Mouse (Mus musculus): ENCODE data around the gene Gtf2h1.

Gene Gtf2h1

GRCm38 (mm10) chr7:46830799-46831590 lies 35.1 kb downstream of the Gtf2h1 start:
- CTCF ChIA-PET: no interaction called here

GRCm38 (mm10) chr7:46831693-46832092 lies 35.8 kb downstream of the Gtf2h1 start:
- CTCF ChIA-PET: no interaction called here

DNA sequence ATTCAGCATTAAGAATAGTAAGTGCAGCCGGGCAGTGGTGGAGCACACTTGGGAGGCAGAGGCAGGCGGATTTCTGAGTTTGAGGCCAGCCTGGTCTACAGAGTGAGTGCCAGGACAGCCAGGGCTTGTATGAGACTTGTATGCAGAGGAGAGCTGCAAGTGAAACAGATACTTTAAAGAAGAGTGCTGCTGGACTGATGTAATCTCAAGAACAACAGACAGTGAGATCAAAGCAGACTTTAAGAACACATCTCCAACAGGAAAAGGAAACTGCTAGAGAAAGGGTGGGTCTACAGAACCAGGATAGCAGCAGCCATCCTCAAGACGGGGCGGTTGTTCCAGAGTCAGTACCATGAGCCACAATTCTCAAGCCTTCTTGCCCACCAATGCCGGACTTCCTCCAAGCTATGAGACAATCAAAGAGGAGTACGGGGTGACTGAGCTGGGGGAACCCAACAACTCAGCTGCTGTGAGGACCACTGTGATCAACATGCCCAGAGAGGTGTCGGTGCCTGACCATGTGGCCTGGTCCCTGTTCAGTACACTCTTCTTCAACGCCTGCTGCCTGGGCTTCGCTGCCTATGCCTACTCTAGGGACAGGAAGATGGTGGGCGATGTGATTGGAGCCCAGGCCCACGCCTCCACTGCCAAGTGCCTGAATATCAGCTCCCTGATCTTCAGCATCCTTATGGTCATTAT lies 36.4 kb downstream of the Gtf2h1 start:
- CTCF ChIA-PET: interaction anchor here (0.6 kb wide), 1 partner anchor 8 kb away, joined by 12 read pairs; no protein-coding TSS in a partner anchor

- CTCF ChIA-PET: no interaction called here
These were observed 37.4 kb downstream of the Gtf2h1 start for GRCm38 (mm10) chr7:46833266-46833665.

GRCm38 (mm10) chr7:46833670-46834255 lies 37.9 kb downstream of the Gtf2h1 start:
- CTCF ChIA-PET: no interaction called here

GRCm38 (mm10) chr7:46834994-46835610 lies 39.2 kb downstream of the Gtf2h1 start:
- CTCF ChIA-PET: no interaction called here

DNA sequence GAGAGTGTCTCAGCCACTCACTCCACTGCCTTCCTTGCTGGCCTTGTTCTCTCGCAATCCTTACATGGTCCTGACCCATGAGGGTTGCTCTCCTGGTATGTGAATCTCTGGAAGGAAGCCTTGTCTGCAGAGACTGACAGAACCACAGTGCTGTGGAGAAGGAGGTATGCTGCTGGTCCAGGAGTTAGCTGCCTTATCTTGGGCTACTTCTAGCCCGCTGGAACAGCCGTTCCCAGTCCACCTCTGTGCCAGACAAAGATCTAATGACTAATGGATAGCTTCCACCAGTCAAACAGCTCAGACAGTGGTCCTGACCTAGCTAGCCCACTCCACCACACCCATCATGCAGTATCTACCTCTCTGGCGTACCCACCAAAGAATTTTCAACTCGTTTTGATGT lies 40.5 kb downstream of the Gtf2h1 start:
- CTCF ChIA-PET: no interaction called here

DNA sequence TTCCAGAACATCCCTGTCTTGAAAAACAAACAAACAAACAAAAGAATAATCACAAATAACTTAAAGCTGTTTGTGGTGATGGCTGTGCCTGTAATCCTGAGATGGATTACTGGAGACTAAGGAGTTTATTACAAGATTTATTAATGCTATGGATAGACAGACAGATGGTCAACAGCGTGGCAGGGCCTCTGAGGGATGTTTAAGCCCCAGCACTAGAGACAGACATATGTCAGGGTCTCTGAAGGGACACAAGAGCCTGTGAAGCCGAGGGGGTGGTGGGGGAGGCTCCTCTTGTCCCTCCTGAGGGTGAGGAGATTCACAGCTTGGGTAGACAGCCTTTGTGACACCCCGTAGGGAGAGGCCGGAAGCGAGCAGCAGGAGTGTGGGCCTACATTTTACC lies 41.2 kb downstream of the Gtf2h1 start:
- CTCF ChIA-PET: no interaction called here

GRCm38 (mm10) chr7:46838104-46838671 lies 42.3 kb downstream of the Gtf2h1 start:
- CTCF ChIA-PET: no interaction called here

- CTCF ChIA-PET: no interaction called here
These were observed 43.0 kb downstream of the Gtf2h1 start for GRCm38 (mm10) chr7:46838891-46839302.

DNA sequence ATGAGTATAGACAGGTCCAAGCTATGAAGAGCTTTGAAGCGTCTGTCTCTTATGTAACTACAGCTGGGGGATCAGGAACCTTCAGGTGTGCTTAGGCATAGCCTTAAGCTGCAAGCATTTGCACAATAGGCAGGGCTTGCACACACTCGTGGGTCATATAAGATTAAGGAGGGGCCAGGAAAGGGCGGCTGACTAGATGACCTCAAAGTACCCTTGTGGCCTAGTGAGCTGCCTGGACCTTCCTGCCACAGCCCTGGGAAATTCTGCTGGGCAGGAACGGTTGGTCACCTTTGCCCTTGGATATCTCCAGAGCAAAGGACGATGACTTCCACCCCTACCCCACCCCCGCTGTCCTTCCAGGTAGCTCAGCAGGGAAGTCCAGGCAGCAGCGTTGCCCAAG lies 43.5 kb downstream of the Gtf2h1 start:
- CTCF ChIA-PET: no interaction called here

DNA sequence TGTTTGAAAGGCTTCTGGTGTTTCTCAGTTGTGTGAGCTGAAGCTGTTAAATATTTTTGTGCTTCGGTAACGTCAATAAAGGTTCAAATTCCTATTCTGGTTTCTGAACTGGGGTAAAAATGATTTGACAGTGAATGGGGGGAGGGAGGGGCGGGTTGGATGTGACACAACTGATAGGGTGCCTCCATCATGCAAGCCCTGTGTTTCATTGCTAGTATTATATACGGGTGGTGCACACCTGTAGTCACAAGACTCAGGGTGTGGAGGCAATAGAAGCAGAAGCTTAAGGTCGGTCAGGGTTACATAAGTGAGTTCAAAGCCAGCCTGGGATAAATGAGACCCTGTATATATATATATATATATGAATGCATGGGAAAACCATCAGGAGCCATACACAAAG lies 44.0 kb downstream of the Gtf2h1 start:
- CTCF ChIA-PET: no interaction called here

DNA sequence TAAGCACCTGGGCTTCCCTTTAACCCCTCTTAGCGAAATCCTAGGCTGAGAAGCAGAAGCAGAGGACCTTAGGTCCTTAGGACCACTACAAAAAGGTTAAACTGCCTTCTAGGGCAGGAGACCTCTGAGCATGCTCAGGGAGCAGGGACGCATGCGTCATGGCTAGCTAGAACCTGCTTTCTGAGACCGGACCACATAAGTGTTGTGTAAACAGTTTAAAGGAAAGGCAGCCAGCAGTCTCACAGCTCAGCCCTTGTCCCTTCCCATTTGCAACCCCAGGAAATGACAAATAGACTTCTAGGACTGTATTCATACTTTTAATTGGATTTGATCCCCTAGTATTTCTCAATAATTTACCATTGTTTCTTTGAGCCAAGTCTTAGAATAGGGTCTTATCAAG lies 44.4 kb downstream of the Gtf2h1 start:
- CTCF ChIA-PET: no interaction called here

DNA sequence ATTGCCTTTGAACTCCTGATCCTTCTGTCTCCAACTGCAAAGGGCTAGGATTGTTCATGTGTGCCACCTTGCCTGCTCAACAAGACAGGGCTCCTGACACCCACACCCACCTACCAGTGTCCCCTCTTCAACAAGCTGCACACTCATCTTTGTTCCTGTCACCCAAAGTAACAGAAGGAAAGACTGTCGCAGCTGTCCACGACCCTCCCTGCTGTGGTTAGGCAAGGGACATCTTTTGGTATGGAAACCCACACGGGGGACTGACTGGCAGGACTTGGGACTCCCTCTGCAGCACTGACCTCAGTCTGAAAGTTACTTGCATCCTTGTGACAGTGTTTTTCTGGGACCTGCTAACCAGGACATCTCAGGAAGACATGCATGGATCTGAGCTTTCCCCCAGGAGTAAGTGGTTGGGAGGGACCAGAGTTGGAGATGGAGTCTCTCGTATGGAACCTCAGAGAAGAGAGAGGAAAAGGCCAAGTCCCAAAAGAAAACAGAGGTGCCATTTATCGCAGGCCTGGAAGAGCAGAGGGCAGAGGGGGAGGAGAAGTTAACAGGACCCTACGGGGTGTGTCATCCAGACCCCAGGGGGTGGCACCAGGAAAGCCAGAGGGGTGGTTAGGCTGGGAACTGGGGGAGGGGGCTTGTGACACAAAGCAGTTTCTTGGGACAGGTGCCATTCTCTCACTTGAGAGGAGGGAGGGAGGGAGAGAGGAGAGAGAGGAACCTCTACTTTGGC lies 45.1 kb downstream of the Gtf2h1 start, which contains the start of gene Ldha:
Ldha (plus strand) TSS at position 689 of the 739 bp plus-strand sequence.
- CTCF ChIA-PET: no interaction called here

- CTCF ChIA-PET: no interaction called here
These were observed 46.4 kb downstream of the Gtf2h1 start for GRCm38 (mm10) chr7:46842278-46842677.

DNA sequence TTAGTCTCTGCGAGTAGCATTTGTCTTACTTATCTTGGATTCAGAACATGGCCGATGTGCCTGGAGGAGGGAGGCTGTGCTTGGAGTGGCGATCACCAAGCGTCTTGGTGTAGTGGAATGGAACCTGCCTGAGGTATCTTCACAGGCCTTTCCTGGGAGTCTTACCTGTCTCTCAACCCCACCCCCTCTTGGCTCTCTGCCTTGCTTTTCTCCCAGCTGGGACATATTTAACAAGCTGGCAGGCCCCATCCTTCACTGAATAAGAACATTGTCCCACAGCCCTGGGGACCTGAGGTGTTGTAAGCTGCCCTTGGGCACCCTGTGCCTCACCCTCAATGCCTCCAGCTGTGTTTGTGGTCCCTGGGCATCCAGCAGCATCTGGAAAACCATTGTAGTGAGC lies 47.7 kb downstream of the Gtf2h1 start:
- CTCF ChIA-PET: no interaction called here

DNA sequence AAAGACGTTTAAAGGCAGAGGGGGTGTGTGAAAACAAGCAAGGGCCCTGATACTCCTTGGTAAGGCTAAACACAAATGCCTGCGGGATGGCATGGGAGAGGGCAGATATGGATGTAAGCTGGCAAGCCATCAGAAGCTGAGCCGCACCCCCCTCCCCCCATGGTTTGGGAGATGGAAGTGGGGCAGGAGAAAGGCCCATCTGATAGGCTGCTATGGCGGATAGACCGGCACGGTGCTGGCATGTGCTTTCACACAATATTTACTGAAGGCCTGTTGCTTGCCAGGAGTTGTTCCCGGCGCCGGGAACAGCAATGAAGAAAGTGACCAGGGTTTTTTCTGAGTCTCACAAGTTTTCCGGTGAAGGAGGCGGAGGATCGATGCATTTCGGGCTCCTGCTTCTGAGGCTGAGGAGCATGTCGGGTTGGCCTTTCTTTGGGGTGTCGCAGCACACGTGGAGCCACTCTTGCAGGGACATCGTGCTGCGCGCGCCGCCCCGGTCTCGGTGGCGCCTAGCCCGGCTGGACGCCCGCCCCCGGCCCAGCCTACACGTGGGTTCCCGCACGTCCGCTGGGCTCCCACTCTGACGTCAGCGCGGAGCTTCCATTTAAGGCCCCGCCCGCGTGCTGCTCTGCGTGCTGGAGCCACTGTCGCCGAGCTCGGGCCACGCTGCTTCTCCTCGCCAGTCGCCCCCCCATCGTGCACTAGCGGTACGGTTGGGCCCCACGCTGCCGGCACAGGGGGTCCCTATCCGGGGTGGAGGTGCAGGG lies 49.5 kb downstream of the Gtf2h1 start:
- CTCF ChIA-PET: no interaction called here

- CTCF ChIA-PET: no interaction called here
These were observed 50.1 kb downstream of the Gtf2h1 start for GRCm38 (mm10) chr7:46845978-46846485.

GRCm38 (mm10) chr7:46846486-46847244 lies 50.8 kb downstream of the Gtf2h1 start:
- CTCF ChIA-PET: no interaction called here

DNA sequence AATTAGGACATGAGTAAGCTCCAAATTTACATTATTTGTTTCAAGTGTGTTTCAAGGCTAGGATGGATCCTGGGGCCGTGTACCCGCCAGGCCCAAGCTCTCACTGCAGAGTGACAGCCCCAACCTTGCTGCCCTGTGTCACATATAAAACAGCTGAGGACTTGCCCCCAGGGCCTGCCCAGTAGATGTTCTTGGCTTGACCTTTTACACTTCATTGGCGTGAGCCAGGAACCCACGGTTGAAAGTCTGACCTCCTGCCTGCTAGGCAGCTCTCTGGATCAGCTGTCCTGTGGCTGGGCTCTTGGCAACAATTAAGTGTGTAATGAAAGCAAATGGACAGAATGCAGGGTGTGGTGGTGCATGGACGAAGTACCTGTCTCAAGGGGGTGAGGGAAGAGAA lies 53.4 kb downstream of the Gtf2h1 start:
- CTCF ChIA-PET: no interaction called here

Data from spleen, embryonic (tissue).